Mouse (Mus musculus) heart, adult 2 months (tissue): ENCODE measurements around the gene Gpatch4.

Experiments used
- CTCF ChIP-seq: fragments of 200-600 bp; IDR thresholded peaks from 2 replicates; pipeline ENCODE4 v1.8.1; 2022; ENCODE audit warnings: antibody characterized with exemption, mild to moderate bottlenecking, moderate library complexity
- EP300 ChIP-seq: fragments of 200-500 bp; IDR thresholded peaks from 2 replicates; pipeline ENCODE4 v1.6.1; 2011; ENCODE audit warnings: low read depth, low read length, control low read depth; ENCODE audit not compliant: insufficient read depth
- POLR2A ChIP-seq: fragments of 200-500 bp; IDR thresholded peaks from 2 replicates; pipeline ENCODE4 v1.6.1; 2011; ENCODE audit warnings: mild to moderate bottlenecking, low read depth, low read length, control low read depth; ENCODE audit not compliant: insufficient read depth

- no peak for TF ChIP-seq CTCF
- TF ChIP-seq POLR2A: no peak
- no peak for TF ChIP-seq EP300
These were observed 58.8 kb downstream of the Gpatch4 start for GRCm38 (mm10) chr3:88101736-88102135.
